Mouse (Mus musculus): ENCODE data around the gene Fam114a2.

GRCm38 (mm10) chr11:57465844-57466243 lies 52.6 kb downstream of the Fam114a2 start:
- TF ChIP-seq CTCF (conservative IDR thresholded peaks at IDR 0.05; ENCODE audit: low read length) (no peak), POU5F1 (IDR thresholded peaks at IDR 0.05; ENCODE audit: borderline replicate concordance, low read length) (no peak)
